Mouse (Mus musculus) embryonic fibroblast, embryonic 13.5 days (primary cell): ENCODE measurements around the gene Ugt1a6b.
A peak's percentile ranks its signal among the peaks of the same experiment; 100 is the strongest.
"Not testable (repeated sequence)": the region's sequence is repeated elsewhere in the genome, so short reads cannot be mapped to it uniquely, and the experiment has no call there.

Experiments used
- CTCF ChIP-seq: IDR thresholded peaks from 2 replicates; pipeline ENCODE4 v1.5.1; 2011; ENCODE audit warnings: mild to moderate bottlenecking, control low read depth, low read length, moderate library complexity, borderline replicate concordance; ENCODE audit not compliant: insufficient read depth
- POLR2A ChIP-seq: IDR thresholded peaks from 2 replicates; pipeline ENCODE4 v1.6.1; 2011; ENCODE audit warnings: low read depth, mild to moderate bottlenecking, control low read depth, low read length, moderate library complexity

- TF ChIP-seq CTCF, result peak; percentile 24; the same call in 1 of the 2 replicates
- not testable (repeated sequence) for TF ChIP-seq POLR2A
Measured at GRCm38 (mm10) chr1:88125827-88126360, 22.8 kb downstream of the Ugt1a6b start.
